Mouse (Mus musculus) heart, adult 18-20 months (tissue): Measurements from ENCODE around the gene Ror2. TPM values are rescaled to one million over a fixed set of nuclear protein-coding genes. Genes with fewer than 3 reads are reported as not detected.

Experiments used
- DNase-seq, 2 experiments: peaks; one replicate each; pipeline ENCODE4 v3.0.0; 2021 to 2022; ENCODE audit warnings: mixed read lengths in 1 of 2
- total RNA-seq, 2 experiments: library from RNA; stranded (reverse); gene quantifications; 2 replicates each; pipeline ENCODE4 v1.2.3; 2021

Ror2 gene
- total RNA-seq, 2 experiments from 2014 or later = 1.0 to 1.4 TPM

DNA sequence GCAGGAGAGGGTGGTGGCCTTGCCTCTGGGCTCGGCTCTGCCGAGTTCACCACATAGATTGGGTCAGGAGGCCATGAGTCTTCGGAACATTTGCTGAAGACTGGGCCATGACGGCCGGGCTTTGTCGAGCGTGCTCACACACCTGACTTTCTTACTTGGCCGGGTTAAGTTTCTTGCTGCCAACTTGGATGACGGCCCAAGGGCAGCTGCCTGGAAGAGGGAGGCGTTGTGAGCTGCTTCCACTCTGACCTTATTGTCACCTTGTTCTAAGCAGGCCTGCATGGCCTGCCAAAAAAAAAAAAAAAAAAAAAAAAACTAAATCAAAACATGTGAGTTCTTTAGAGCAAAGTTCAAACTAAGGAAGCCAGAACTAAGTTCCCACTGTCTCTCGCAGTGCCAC, 218.0 kb downstream of the Ror2 start:
- DNase-seq = peak; percentile 85 to 89

DNA sequence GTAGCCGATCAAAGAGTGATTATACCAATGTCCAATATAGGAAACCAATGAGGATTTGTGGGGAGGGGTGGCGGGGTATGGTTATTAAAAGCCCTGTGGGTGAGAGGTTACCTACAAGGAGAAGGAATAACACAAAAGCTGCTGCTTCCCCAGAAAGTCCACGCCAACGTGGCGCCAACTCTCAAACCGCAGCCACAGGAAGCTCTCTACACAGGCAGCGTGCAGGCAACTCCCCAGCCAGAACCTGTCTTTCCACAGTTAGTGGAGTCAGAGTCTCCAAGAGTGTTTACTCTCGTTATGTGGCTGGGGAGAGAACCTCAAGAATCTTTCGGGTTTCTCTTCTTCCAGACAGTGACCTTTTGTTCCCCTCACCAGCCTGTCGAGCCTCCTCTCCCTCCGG, 220.8 kb downstream of the Ror2 start:
- no peak for DNase-seq

DNA sequence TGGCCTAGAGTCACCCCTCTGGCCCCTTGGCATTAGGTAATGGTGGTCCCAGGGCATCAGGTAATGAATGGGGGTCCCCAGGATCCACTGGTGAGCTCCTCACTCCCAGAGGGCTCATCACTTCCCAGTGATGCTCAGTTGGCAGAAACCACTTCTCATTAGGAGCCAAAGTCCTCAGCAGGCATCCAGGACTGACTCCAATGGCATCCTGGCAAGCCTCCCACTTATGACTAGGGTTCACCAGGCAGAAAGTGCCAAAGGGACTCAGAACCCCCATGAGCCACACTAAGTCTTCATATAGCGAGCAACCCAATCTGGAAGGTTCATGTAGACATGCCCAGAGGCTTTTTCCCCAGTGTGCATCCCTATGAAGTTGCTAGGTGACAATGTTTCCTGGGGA, 221.2 kb downstream of the Ror2 start:
- DNase-seq = peak; percentile 22 to 25

Other genes with a start within 250 kb of the Ror2 start
- 10 to 100 TPM; 12.2 to 14.8 TPM for gene Sptlc1, start 91.3 kb upstream of the Ror2 start, total RNA-seq
- under 1 TPM; 0.36 to 0.69 TPM for gene Msx2, start 186.9 kb upstream of the Ror2 start, total RNA-seq